Mouse (Mus musculus) gastrocnemius, postnatal 4 days (tissue): ENCODE results near the gene Zic4. TPM values are rescaled to one million over a fixed set of nuclear protein-coding genes. Genes with fewer than 3 reads are reported as not detected.

Experiments
- DNase-seq, 2 experiments: peaks; one replicate each; pipeline ENCODE4 v3.0.0; 2021 to 2022; ENCODE audit warnings: low spot score in 2 of 2, mixed read lengths in 2 of 2
- long read RNA-seq, 2 experiments: library from polyadenylated mRNA; stranded (forward); transcript quantifications; one replicate each; pipeline ENCODE4 v2.0.0; 2021
- total RNA-seq, 2 experiments: library from RNA; stranded (reverse); gene quantifications; 2 replicates each; pipeline ENCODE4 v1.2.3; 2021

Gene Zic4
- under 1 TPM; 0.73 to 0.78 TPM for total RNA-seq
- long read RNA-seq, experiment 1 = 0 reads
- long read RNA-seq, experiment 2, partial matches to known transcripts = 0 of 3 reads
- long read RNA-seq, experiment 2, other reads (novel, unspliced or antisense) = 2 of 3 reads

- no peak for DNase-seq
These were observed at the start of gene Zic4 for GRCm38 (mm10) chr9:91361856-91362601. Gene Zic4, plus strand, starts transcription at chr9:91362413.

GRCm38 (mm10) chr9:91347591-91347990 lies 14.6 kb upstream of the Zic4 start:
- DNase-seq = no peak

- DNase-seq = no peak
These were observed 13.5 kb upstream of the Zic4 start for GRCm38 (mm10) chr9:91348746-91349145.

GRCm38 (mm10) chr9:91350211-91350791 lies 11.9 kb upstream of the Zic4 start:
- DNase-seq = no peak

GRCm38 (mm10) chr9:91350861-91351291 lies 11.3 kb upstream of the Zic4 start:
- DNase-seq = no peak

GRCm38 (mm10) chr9:91351361-91351760 lies 10.9 kb upstream of the Zic4 start:
- no peak for DNase-seq

- no peak for DNase-seq
These were observed 10.2 kb upstream of the Zic4 start for GRCm38 (mm10) chr9:91351961-91352411.

- no peak for DNase-seq
These were observed 9.4 kb upstream of the Zic4 start for GRCm38 (mm10) chr9:91352786-91353185.

GRCm38 (mm10) chr9:91353551-91354433 lies 8.4 kb upstream of the Zic4 start:
- no peak for DNase-seq

GRCm38 (mm10) chr9:91354434-91355269 lies 7.6 kb upstream of the Zic4 start:
- DNase-seq = no peak

GRCm38 (mm10) chr9:91355270-91355589 lies 7.0 kb upstream of the Zic4 start:
- DNase-seq = no peak

GRCm38 (mm10) chr9:91355629-91356352 lies 6.4 kb upstream of the Zic4 start:
- DNase-seq = no peak

GRCm38 (mm10) chr9:91356353-91356740 lies 5.9 kb upstream of the Zic4 start:
- DNase-seq = no peak

GRCm38 (mm10) chr9:91357321-91357720 lies 4.9 kb upstream of the Zic4 start:
- no peak for DNase-seq

GRCm38 (mm10) chr9:91358851-91359687 lies 3.1 kb upstream of the Zic4 start:
- no peak for DNase-seq

GRCm38 (mm10) chr9:91360151-91361032 lies 1.8 kb upstream of the Zic4 start:
- no peak for DNase-seq

GRCm38 (mm10) chr9:91361033-91361855 lies 969 bp upstream of the Zic4 start:
- no peak for DNase-seq
